Mouse (Mus musculus) stomach, embryonic 16.5 days (tissue): ENCODE data around the gene Dazap2. TPM values are rescaled to one million over a fixed set of nuclear protein-coding genes. Genes with fewer than 3 reads are reported as not detected.
A peak's percentile ranks its signal among the peaks of the same experiment; 100 is the strongest.

Experiments used
- ATAC-seq: fragments of 200-750 bp; cut with Nextera tagmentation; 2 replicates; pipeline ENCODE4 v1.8.0; 2017; ENCODE audit warnings: moderate number of reproducible peaks, moderate TSS enrichment; ENCODE audit not compliant: insufficient read depth, low FRiP score
- H3K27ac ChIP-seq: fragments of 300-500 bp; sonication (generic); 2 replicates; pipeline ENCODE4 v1.5.1; 2014; ENCODE audit warnings: low read length
- H3K27me3 ChIP-seq: fragments of 300-500 bp; sonication (generic); 2 replicates; pipeline ENCODE4 v1.6.1; 2014; ENCODE audit warnings: low read length, control low read depth, mixed read lengths; ENCODE audit not compliant: control insufficient read depth, insufficient read depth
- H3K36me3 ChIP-seq: fragments of 300-500 bp; sonication (generic); 2 replicates; pipeline ENCODE4 v1.6.1; 2014; ENCODE audit warnings: low read length; ENCODE audit not compliant: control insufficient read depth, insufficient read depth
- H3K4me1 ChIP-seq: fragments of 300-500 bp; sonication (generic); 2 replicates; pipeline ENCODE4 v1.6.1; 2014; ENCODE audit warnings: low read length, control low read depth, mixed read lengths; ENCODE audit not compliant: control insufficient read depth, insufficient read depth
- H3K4me2 ChIP-seq: fragments of 300-500 bp; sonication (generic); 2 replicates; pipeline ENCODE4 v1.6.1; 2014; ENCODE audit warnings: low read depth, low read length, mixed read lengths
- H3K4me3 ChIP-seq: fragments of 300-500 bp; sonication (generic); replicated peaks from 2 replicates; pipeline ENCODE4 v1.5.1; 2014; ENCODE audit warnings: mild to moderate bottlenecking, low read length
- H3K9ac ChIP-seq: fragments of 300-500 bp; sonication (generic); 2 replicates; pipeline ENCODE4 v1.6.1; 2014; ENCODE audit warnings: low read length
- H3K9me3 ChIP-seq: fragments of 300-500 bp; sonication (generic); replicated peaks from 2 replicates; pipeline ENCODE4 v1.6.1; 2016; ENCODE audit warnings: low read length, control low read depth; ENCODE audit not compliant: control insufficient read depth
- WGBS: fragments of 180-500 bp; shearing (Covaris S2); extraction: QIAGEN DNeasy Blood & Tissue Kit; methylation state at CpG from one replicate; pipeline ENCODE4 v1.1.7; 2014; 5-methylcytosine and 5-hydroxymethylcytosine counted together
- polyA plus RNA-seq: library from polyadenylated mRNA; unstranded; fragments of >200 nt; fragmentation: Nextera tagmentation; extraction: Ambion mirVana; gene quantifications from 2 replicates; pipeline ENCODE4 v1.2.1, GENCODE M21; 2015

The Dazap2 gene
- polyA plus RNA-seq, 1 experiment from 2014 or later, result 194 TPM

GRCm38 (mm10) chr15:100580108-100580507 is 35.0 kb upstream of the Dazap2 start:
- Histone ChIP-seq H3K27ac (no peak overlapping the region), H3K4me1 (peaks cover under 1% of the 10 kb centered on the region; the same call in 1 of the 2 replicates), H3K9me3 (no peaks in the 10 kb centered on the region), H3K27me3 (no peaks in the 10 kb centered on the region), H3K36me3 (no peaks in the 10 kb centered on the region), H3K9ac (no peak overlapping the region), H3K4me2 (no peak overlapping the region), H3K4me3 (no peak overlapping the region)
- no peak for ATAC-seq
- 87% methylated on average over 10 of the region's 10 CpGs for WGBS

GRCm38 (mm10) chr15:100585931-100586330 is 29.2 kb upstream of the Dazap2 start:
- no peak for ATAC-seq
- Histone ChIP-seq H3K4me2 (no peak overlapping the region), H3K27me3 (no peaks in the 10 kb centered on the region), H3K4me3 (no peak overlapping the region), H3K9ac (no peak overlapping the region), H3K36me3 (no peaks in the 10 kb centered on the region), H3K4me1 (no peaks in the 10 kb centered on the region), H3K27ac (no peak overlapping the region), H3K9me3 (no peaks in the 10 kb centered on the region)
- WGBS, result 90% methylated on average over 16 of the region's 16 CpGs

GRCm38 (mm10) chr15:100587166-100587565 is 28.0 kb upstream of the Dazap2 start:
- H3K36me3 ChIP-seq, result no peaks in the 10 kb centered on the region
- no peak overlapping the region for H3K4me3 ChIP-seq
- no peaks in the 10 kb centered on the region for H3K27me3 ChIP-seq
- H3K4me2 ChIP-seq, result no peak overlapping the region
- no peak overlapping the region for H3K9ac ChIP-seq
- no peak overlapping the region for H3K27ac ChIP-seq
- H3K9me3 ChIP-seq, result no peaks in the 10 kb centered on the region
- no peaks in the 10 kb centered on the region for H3K4me1 ChIP-seq
- WGBS, result 82% methylated on average over 4 of the region's 4 CpGs
- no peak for ATAC-seq

GRCm38 (mm10) chr15:100588297-100588696 is 26.9 kb upstream of the Dazap2 start:
- no peak overlapping the region for H3K27ac ChIP-seq
- WGBS, result 83% methylated on average over 6 of the region's 6 CpGs
- ATAC-seq, result no peak
- no peak overlapping the region for H3K9ac ChIP-seq
- H3K9me3 ChIP-seq, result no peaks in the 10 kb centered on the region
- no peaks in the 10 kb centered on the region for H3K27me3 ChIP-seq
- H3K4me2 ChIP-seq, result no peak overlapping the region
- no peaks in the 10 kb centered on the region for H3K36me3 ChIP-seq
- no peaks in the 10 kb centered on the region for H3K4me1 ChIP-seq
- H3K4me3 ChIP-seq, result no peak overlapping the region

- Histone ChIP-seq H3K36me3 (no peaks in the 10 kb centered on the region), H3K27me3 (no peaks in the 10 kb centered on the region), H3K27ac (no peak overlapping the region), H3K9me3 (no peaks in the 10 kb centered on the region), H3K4me2 (no peak overlapping the region), H3K4me3 (no peak overlapping the region), H3K4me1 (no peaks in the 10 kb centered on the region), H3K9ac (no peak overlapping the region)
- no peak for ATAC-seq
- WGBS, result 66% methylated on average over 8 of the region's 8 CpGs
These were observed 24.7 kb upstream of the Dazap2 start for GRCm38 (mm10) chr15:100590436-100590835.

GRCm38 (mm10) chr15:100592817-100593216 is 22.3 kb upstream of the Dazap2 start:
- no peak for ATAC-seq
- Histone ChIP-seq H3K27ac (no peak overlapping the region), H3K36me3 (no peaks in the 10 kb centered on the region), H3K4me1 (no peaks in the 10 kb centered on the region), H3K4me2 (no peak overlapping the region), H3K27me3 (no peaks in the 10 kb centered on the region), H3K9ac (no peak overlapping the region), H3K4me3 (no peak overlapping the region), H3K9me3 (no peaks in the 10 kb centered on the region)
- 75% methylated on average over 6 of the region's 6 CpGs for WGBS

GRCm38 (mm10) chr15:100598287-100598882 is 16.8 kb upstream of the Dazap2 start:
- H3K4me1 ChIP-seq, result peaks cover 11% of the 10 kb centered on the region
- peak overlapping the region; percentile 91 for H3K9ac ChIP-seq
- peaks cover 10% of the 10 kb centered on the region for H3K27me3 ChIP-seq
- H3K27ac ChIP-seq, result no peak overlapping the region
- H3K4me2 ChIP-seq, result peak overlapping the region; percentile 99
- no peaks in the 10 kb centered on the region for H3K9me3 ChIP-seq
- H3K4me3 ChIP-seq, result peak overlapping the region; percentile 86
- no peak for ATAC-seq
- WGBS, result 23% methylated on average over 9 of the region's 9 CpGs
- H3K36me3 ChIP-seq, result no peaks in the 10 kb centered on the region

GRCm38 (mm10) chr15:100598883-100599275 is 16.3 kb upstream of the Dazap2 start:
- Histone ChIP-seq H3K4me2 (peak overlapping the region; percentile 99), H3K9me3 (no peaks in the 10 kb centered on the region), H3K9ac (peak overlapping the region; percentile 91), H3K36me3 (no peaks in the 10 kb centered on the region), H3K4me1 (peaks cover 11% of the 10 kb centered on the region), H3K27ac (peak overlapping the region; percentile 27; the same call in 1 of the 2 replicates), H3K27me3 (peaks cover 10% of the 10 kb centered on the region), H3K4me3 (peak overlapping the region; percentile 86)
- 2% methylated on average over 12 of the region's 12 CpGs for WGBS
- ATAC-seq, result peak; percentile 45; the same call in 1 of the 2 replicates

GRCm38 (mm10) chr15:100599276-100600046 is 15.7 kb upstream of the Dazap2 start, which contains the start of gene Pou6f1:
Gene Pou6f1 (minus strand): TSS chr15:100599984.
- Histone ChIP-seq H3K27ac (peak within 1 kb of the TSS; percentile 46; the same call in 1 of the 2 replicates), H3K4me3 (peak within 1 kb of the TSS; percentile 86), H3K9ac (peak within 1 kb of the TSS; percentile 91), H3K27me3 (peaks cover 10% of the 10 kb centered on the region), H3K4me2 (peak within 1 kb of the TSS; percentile 99), H3K4me1 (peaks cover 11% of the 10 kb centered on the region), H3K36me3 (no peaks in the 10 kb centered on the region), H3K9me3 (no peaks in the 10 kb centered on the region)
- 1% methylated on average over 66 of the region's 76 CpGs for WGBS
- ATAC-seq, result peak; percentile 63; the same call in 1 of the 2 replicates
